Mouse (Mus musculus) left cerebral cortex, postnatal 36 days (tissue): ENCODE measurements around the gene Tsacc. TPM values are rescaled to one million over a fixed set of nuclear protein-coding genes. Genes with fewer than 3 reads are reported as not detected.
"Not testable (repeated sequence)": the region's sequence is repeated elsewhere in the genome, so short reads cannot be mapped to it uniquely, and the experiment has no call there.

ENCODE experiments used
- DNase-seq, 2 experiments: peaks; one replicate each; pipeline ENCODE4 v3.0.0; 2021 to 2022; ENCODE audit warnings: low spot score in 2 of 2, mixed read lengths in 1 of 2
- intact Hi-C: fragments of 180-260 bp; cut with DNase I; formaldehyde crosslinking; loops from one replicate; pipeline ENCODE4 v1.15.1; 2025
- total RNA-seq, 2 experiments: library from RNA; stranded (reverse); gene quantifications; 2 replicates each; pipeline ENCODE4 v1.2.3; 2021

Gene Tsacc
- 1 to 10 TPM; 2.3 to 6.0 TPM for total RNA-seq

DNA sequence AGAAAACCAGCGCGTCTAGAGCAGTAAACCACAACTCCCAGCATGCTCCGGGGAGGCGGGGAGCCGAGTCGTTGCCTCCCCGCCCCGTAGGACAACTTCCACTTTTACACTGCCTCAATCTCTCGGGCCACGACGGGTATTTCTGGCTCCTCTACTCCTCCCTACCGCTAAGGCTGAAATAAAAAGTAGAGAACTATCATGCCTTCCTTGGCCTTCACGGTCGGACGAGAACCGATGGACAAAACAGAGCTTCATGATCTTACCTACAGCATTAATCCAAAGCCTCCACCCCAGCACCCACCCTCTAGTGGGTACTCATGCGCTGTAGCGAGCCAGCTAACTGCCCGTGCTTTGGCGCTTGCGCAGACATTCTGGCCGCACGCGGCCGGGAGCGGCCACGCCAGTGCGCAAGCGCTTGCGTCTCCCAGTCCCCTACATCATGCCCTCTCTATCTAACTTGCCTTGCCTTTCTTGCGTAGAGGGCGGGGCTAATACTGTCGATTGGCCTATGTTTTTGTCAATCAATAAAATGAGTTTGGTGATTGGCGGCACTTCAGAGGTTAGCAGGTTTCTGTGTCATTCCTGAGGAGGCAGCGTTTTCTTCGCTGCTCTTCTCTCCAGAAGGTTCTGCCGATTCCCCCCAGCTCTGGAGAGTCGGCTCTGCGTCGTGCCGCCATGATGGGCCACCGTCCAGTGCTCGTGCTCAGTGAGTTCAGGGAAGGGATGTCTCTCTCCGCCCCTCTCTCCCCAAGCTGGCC, at the start of gene Tsacc, which contains the start of gene Cct3:
Gene Tsacc (minus strand): TSS at position 439 of the 758 bp plus-strand sequence.
Gene Cct3 (plus strand): TSS at position 556 of the 758 bp plus-strand sequence.
- intact Hi-C loops: loop anchor here (5.0 kb wide), 1 partner anchor 41 kb away; the partner anchor contains the start of genes Smg5 and Tmem79
- DNase-seq: peak; percentile 94 to 95

DNA sequence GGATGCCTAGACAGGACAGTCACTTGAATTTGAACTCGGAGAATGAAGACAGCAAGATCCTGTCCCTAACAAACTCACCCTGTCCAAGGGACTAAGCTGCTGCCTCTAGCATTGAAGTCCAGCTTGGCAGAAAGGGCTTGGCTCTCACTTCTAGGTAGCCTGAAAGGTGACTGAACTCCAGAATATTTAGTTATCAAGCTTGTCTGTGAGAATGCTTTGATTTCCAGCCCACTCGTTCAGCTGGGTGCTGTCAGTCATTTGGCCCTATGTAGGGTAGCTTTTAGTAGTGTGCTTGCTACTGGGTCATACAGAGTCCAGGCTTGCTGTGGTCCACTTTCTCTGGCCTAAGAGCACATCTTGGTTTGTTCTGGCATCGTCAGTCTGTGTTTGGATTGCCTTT, 42.2 kb upstream of the Tsacc start:
- no peak for DNase-seq
- intact Hi-C loops: loop anchor here (5.0 kb wide), 1 partner anchor 42 kb away; the partner anchor contains the start of genes Cct3 and Tsacc

DNA sequence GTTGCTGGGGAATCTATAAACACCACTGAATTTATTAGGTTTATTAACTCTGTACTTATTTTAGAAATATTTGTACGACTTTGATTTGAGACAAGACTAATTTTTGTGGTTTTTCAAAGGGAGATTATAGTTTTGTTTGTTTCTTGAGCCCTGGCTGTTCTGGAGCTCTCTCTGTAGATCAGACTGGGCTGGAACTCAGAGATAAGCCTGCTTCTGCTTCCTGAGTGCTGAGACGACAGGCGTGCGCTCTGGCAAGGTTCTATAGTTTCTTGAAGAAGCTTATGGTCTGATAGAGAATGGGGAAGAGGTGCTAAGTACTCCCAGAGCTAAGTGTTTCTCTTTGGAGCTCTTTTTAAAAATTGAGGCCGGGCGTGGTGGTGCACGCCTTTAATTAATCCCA, 41.5 kb upstream of the Tsacc start:
- no peak for DNase-seq
- intact Hi-C loops: loop anchor here (5.0 kb wide), 1 partner anchor 41 kb away; the partner anchor contains the start of genes Cct3 and Tsacc

DNA sequence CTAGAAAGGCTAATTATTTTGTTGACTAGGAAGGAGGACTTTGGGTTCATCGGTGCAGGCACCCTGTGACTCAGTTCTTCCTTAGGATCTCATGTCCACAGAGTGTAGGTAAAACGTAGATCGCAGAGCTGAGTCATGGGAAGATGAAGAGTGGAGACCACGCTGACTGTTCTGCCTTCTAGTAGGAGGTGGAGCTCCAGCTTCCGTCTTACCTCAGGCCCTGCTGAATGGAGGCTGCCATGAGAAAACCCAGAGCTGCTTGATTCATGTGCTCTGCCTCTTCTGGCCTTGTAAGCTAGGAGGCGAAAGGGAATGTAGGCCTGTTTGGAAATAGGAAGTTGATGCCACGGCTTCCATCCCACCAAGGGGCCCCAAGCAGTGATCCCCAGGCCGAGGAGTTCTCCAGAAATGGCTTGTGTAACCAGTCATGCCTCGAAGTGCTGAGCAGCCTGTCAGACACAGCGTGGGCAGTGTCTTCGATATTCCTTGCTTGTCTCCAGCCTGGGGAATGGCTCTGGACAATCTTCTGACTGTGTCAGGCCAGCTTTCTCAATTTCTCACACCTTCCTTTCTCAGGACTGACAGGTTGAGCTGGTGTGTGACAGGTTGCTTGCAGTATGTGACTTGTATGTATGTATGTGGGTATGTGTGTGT, 40.7 kb upstream of the Tsacc start:
- intact Hi-C loops: loop anchor here (5.0 kb wide), 1 partner anchor 40 kb away; the partner anchor contains the start of genes Cct3 and Tsacc
- peak; percentile 54 to 59 for DNase-seq

DNA sequence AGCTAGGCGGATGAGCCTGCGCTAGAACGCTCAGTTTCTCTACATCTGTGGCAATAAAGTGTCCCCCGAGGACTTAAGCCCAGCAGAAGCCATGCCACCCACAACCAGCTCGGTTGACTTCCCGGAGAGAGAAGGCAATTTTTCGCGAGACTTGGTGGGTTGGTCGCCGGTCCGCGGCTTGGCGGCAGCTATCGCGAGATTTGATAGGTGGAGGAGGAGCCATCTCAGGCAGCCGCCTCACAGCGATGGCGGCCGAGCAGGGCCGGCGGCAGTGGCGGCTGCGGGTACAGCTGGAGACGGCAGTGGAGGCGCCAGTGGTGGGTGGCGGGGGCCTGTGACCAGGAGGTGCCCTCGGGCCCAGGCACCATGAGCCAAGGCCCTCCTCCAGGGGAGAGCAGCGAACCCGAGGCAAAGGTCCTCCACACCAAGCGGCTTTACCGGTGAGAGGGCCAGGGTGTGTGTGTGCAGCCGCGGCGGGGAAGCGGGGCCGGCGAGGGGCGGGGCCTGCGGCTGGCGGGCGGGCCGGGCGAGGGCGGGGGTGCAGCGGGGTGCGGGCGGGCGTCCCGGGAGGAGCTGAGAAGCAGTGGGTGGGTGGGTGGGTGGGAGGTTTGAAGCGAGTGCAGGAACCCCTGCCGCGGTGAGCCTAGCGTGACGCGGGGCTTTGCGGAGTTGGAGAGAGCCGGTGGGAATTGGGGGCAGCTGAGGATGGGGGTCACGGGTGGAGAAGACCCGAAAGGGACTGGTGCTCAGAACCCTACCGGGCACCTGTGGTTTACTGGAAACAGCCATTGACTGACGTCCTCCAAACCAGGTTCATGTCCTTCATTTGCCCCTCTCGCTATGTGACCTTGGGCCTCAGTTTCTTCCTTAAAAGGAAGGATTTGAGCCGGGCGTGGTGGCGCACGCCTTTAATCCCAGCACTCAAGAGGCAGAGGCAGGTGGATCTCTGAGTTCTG, 39.5 kb upstream of the Tsacc start, which contains the start of the genes Tmem79 and Smg5:
Gene Tmem79 (minus strand): TSS at position 91 of the 956 bp plus-strand sequence.
Gene Smg5 (plus strand): TSS at position 203 of the 956 bp plus-strand sequence.
- peak; percentile 97 for DNase-seq
- intact Hi-C loops: loop anchor here (5.0 kb wide), 1 partner anchor 39 kb away; the partner anchor contains the start of genes Cct3 and Tsacc

DNA sequence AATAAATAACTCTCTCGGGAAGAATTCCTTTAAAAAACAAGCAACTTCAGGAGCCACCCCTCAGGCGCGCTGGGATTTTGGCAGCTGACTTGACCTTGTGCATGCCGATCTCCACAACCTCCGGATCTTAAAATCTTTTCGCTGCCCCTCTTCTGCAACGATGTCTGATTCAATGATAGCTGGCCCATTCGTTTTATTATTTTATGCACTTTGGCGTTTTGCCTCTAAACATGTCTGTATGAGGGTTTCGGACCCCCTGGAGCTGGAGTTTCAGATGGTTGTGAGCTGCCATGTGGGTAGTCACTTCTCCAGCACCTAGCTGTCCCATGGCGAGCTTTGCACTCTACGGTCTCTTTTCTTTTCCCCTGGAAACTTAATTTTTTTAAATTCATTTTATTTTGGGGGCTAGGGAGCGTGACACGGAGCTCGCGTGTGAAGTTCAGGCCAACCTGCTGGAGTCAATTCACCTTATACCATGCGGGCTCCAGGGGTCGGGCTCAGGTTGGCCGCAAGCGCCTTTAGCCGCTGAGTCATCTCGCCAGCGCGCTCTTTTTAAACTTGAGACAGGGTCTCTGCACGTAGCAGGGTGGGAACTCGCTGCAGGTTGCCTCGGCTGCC, 38.7 kb upstream of the Tsacc start:
- DNase-seq: no peak
- intact Hi-C loops: loop anchor here (5.0 kb wide), 1 partner anchor 38 kb away; the partner anchor contains the start of genes Cct3 and Tsacc

DNA sequence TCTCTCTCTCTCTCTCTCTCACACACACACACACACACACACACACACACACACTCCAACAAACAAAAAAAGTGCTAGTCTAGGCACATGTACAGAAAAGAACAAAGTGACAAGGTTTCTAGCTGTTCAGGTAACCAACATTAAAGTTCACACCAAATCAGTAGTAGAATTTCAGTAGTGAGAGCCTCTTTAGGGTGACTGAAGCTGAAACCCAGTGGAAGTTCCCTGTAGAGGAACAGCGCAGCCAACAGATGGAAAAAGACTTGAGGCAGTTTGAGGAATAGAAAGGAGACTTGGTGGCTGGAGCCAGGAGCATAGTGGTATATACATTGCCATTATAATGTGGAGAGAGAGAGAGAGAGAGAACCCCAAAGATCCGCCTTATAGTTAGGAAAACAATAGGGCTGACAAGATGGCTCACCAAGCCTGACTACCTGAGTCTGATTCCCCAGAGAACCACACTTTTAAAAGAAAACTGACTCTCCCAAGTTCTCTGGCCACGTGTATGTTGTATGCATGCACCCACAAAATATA, 38.2 kb upstream of the Tsacc start:
- intact Hi-C loops: loop anchor here (5.0 kb wide), 1 partner anchor 38 kb away; the partner anchor contains the start of genes Cct3 and Tsacc
- no peak for DNase-seq

DNA sequence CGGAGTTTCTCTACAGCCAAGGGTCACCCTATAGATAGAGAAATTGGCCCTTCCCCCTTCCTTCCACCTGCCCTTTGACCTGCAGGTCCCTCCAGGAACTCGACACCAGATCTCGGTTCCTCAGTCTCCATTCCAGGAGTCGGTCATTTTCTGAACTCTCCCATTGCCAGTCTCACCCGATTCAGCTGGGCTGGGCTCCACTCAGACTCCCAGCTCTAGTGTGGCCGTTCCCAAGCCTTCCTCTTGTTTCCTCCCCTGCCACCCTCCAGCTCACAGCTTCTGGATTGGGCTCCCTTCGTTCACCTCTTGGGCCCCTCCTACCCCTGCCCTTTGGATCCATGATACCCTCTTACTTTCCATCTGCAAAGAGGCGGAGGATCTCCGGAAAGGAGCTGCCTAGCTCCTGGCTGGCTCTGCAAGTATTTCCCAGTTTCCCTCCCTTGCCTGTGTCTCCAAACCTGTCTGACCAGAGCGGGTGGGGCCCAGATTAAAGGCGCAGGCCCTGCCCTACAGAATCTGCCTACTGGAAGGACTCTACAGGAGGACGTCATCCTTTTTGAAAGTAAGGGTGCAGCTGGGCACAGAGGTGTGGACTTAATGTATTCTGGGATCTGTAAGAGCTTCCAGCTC, 37.3 kb upstream of the Tsacc start:
- intact Hi-C loops: no loop called here
- no peak for DNase-seq

DNA sequence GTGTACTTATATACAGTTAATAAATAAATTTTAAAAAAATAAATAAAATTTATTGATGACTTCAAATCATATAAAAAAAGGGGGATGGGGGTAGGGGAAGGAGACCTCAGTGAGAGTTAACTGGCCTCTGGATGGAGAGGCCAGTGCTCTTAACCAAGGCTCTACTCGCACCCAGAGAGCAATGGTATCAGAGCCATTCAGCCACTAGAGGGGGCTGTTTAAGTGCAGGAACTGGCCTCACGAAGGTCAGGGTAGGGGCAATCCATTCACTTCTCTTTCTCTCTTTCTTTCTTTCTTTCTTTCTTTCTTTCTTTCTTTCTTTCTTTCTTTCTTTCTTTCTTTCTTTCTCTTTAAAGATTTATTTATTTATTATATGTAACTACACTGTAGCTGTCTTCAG, 34.5 kb upstream of the Tsacc start:
- no peak for DNase-seq
- intact Hi-C loops: no loop called here

DNA sequence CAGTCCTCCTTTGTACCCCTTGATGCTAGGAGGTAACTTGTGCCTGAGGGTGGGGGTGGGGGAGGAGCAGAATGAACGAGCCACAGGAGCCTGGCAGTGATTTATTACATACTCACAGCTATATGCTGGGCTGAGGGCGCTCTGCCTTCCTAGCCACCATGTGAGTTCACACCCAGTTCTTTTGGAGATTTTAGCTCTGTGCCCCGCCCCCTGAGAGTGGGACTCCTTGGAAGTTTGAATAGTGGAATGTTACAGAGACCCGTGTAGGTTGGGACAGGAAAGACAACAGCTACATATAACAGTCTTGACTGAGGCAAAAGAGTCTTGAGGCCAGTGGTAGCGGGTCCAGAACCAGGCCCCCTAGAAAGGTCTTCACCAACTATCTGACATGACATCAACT, 32.2 kb upstream of the Tsacc start:
- intact Hi-C loops: no loop called here
- no peak for DNase-seq

DNA sequence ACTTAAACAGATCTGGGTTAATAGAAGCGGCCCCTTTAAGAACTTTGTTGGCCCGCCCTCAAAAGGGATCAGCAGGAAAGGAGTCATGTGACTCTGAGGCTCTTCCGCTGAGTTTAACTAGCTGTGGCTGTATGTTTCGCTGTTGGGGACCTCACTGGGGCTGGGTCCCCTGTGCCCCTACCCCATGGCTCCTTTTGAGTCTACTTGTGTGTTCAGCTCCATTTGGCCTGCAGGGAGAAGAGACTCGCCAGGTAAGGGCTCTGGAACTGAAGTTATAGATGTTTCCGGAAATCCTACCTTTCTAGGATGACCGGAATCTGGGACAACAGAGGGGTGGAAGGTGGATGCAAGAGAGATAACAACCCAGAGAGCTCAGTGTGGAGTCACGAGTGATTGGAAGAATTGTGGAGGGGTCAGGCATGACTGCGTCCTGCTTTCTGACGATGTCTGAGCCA, 28.2 kb upstream of the Tsacc start, which contains the start of gene Glmp:
Gene Glmp (plus strand): TSS at position 73 of the 455 bp plus-strand sequence.
- intact Hi-C loops: no loop called here
- peak; percentile 54 to 60 for DNase-seq

DNA sequence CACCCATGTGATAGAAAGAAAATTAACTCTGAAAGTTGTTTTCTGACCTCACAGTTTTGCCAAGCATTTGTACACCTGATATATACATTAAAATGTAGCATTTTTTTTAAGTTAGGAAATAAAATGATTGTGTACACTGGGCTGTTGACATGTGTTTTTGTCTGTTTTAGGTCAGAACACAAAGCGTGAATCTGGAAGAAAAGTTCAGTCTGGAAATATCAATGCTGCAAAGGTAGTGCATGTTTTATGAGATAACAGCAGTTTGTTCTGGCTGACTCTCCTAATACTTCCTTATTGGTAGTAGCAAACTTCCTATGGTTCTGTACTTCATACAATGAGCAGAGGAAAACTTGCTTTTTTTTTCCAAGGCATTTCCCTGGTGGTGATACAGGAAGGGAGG, 2.4 kb upstream of the Tsacc start:
- intact Hi-C loops: loop anchor here (5.0 kb wide), 1 partner anchor 38 kb away; the partner anchor contains the start of genes Smg5 and Tmem79
- no peak for DNase-seq

DNA sequence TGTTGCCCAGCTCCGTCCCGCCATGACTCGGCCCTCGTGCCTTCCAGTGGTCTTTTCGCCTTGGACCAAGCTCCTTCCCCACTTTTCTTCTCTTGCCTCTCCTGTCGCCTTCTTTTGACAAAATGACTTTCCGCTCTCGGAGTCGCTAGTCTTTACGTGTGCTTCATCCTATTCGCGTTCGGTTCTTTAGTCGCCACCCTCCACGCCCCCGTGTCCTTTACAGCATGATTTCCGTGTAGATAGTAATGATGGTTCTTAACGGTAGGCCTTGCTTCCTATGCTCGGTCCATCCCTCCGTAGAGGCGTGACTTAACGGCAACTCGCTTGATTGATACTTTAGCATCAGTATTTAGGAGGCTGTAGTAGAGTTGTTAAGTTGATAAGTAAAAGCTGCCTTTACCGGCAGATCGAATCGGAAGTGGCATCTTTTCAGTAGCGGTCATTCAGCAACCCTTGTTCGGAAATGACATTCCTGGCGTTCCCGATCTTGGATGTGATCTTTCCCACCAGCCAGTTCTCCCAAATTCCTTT, 587 bp upstream of the Tsacc start:
- DNase-seq: peak in 1 of 2 experiments; percentile 56
- intact Hi-C loops: loop anchor here (5.0 kb wide), 1 partner anchor 40 kb away; the partner anchor contains the start of genes Smg5 and Tmem79

DNA sequence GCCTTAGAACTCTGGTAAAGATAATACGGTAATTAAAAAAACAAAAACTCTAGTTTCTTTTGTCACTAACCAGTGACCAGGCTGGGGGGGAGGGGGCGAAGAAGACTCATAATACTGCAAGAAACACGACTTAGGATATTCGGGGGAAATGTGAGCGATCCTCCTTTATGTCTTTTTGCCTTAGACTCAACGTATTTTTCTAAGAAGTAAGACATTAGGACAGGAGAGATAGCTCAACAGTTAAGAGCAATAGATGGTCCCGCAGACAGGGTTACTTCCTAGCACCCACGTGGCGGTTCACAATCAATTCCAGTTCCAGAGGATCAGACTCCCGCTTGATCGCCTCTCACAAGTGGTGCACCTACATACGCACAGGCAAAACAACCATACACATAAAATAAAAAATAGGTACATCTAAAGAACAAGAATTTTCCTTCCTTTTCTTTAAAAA, 664 bp downstream of the Tsacc start:
- intact Hi-C loops: loop anchor here (5.0 kb wide), 1 partner anchor 41 kb away; the partner anchor contains the start of genes Smg5 and Tmem79
- DNase-seq: no peak

DNA sequence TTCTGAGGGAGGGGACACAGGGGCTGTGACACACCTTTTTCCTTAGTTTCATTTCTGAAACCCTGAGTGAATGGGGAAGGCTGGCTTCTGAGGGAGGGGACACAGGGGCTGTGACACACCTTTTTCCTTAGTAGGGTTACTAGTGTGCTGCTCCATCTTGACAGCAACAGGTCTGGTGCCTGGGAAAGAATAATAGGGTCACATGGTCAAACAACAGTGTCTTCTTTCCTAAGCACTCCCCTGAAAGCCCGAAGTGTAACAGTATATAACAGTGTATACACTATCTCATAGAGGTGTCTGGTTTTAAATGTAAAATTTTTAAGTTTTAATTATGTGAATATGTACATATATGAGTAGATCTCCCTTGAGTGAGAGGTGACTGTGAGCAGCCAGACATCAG, 1.5 kb downstream of the Tsacc start:
- not testable (repeated sequence) for DNase-seq
- intact Hi-C loops: loop anchor here (5.0 kb wide), 1 partner anchor 42 kb away; the partner anchor contains the start of genes Smg5 and Tmem79

DNA sequence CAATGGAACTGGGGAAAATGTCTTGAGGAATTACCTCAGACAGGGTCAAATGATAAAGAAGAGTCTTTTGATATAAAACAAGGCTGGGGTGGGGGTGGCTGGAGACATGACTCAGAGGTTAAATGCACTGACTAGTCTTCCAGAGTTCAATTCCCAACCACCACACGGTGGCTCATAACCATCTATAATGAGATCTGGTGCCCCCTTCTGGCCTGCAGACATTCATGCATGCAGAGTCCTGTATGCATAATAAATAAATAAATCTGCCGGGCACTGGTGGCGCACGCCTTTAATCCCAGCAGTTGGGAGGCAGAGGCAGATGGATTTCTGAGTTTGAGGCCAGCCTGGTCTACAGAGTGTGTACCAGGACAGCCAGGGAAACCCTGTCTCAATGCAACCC, 4.8 kb downstream of the Tsacc start:
- intact Hi-C loops: no loop called here
- DNase-seq: no peak

DNA sequence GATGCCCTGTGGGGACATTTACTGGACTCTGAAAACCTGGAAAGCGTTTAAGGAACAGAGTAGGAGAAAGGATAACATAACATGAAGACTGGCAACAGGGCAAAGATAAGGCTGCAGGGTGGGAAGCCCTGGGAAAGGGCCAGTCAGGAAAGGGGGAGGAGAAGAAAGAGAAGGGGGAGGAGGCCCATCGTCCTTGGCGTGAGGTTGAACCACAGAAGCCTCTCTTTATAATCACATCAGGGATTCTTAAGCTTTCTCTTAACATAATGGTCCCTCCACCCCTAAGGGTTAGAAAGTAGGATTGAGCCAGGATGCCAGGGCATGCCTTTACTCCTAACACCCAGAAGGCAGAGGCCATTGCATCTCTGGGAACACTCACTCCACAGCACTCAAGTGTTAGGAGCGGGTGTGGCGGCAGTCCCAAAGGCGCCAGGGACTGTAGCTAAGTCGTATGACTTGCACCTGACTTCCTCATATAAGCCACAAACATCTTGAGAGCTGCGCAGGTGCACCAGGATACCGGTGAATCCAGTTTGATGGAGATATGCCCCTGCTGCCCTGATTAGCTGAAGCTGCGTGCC, 8.6 kb downstream of the Tsacc start:
- intact Hi-C loops: loop anchor here (5.0 kb wide), 1 partner anchor 41 kb away; no protein-coding TSS in a partner anchor

More for the DNA sequence above, 8.6 kb downstream of the Tsacc start:
- not testable (repeated sequence) for DNase-seq
